Mouse (Mus musculus) embryonic stem cell, embryonic (primary cell): ENCODE measurements around the gene Plk5.

Experiments
- CTCF ChIA-PET, 4 experiments: fragments of 300-600 bp in 2 of 4; fragments of 350-600 bp in 2 of 4; sonication (Branson Sonifier 250); formaldehyde crosslinking; loops; one replicate each; lab custom pipeline; 2022; ENCODE audit warnings: inconsistent platforms in 2 of 4; lab: Charles Lee
- POLR2A ChIA-PET, 4 experiments: fragments of 300-600 bp in 2 of 4; fragments of 350-600 bp in 2 of 4; sonication (Branson Sonifier 250); formaldehyde crosslinking; loops; one replicate each; lab custom pipeline; 2022; ENCODE audit warnings: antibody characterized with exemption in 4 of 4, inconsistent platforms in 1 of 4; lab: Charles Lee

Gene Plk5

GRCm38 (mm10) chr10:80398174-80398535, 41.9 kb downstream of the Plk5 start:
- CTCF ChIA-PET: interaction anchor here in 2 of 4 experiments (0.7 to 5.6 kb wide), 4 partner anchors 15 to 111 kb away, joined by 3 to 67 read pairs (median 8); no protein-coding TSS in a partner anchor
- POLR2A ChIA-PET: interaction anchor here in 3 of 4 experiments (0.5 to 7.2 kb wide), 28 partner anchors 8 to 954 kb away, joined by 3 to 87 read pairs (median 7); partner anchors contain the start of genes Mex3d (in 2 of the 3), Rps15 (in 2 of the 3), Uqcr11 (in 2 of the 3) and Abhd17a (in 1 of the 3)

GRCm38 (mm10) chr10:80398719-80399190, 42.5 kb downstream of the Plk5 start:
- POLR2A ChIA-PET: interaction anchor here (0.6 to 7.2 kb wide), 100 partner anchors 8 to 778 kb away, joined by 3 to 87 read pairs (median 4); partner anchors contain the start of genes Atp8b3 (in 3 of the 4), Apc2 (in 2 of the 4), Csnk1g2 (in 2 of the 4) and Dazap1 (in 2 of the 4)
- CTCF ChIA-PET: interaction anchor here in 2 of 4 experiments (0.5 to 5.6 kb wide), 24 partner anchors 16 to 1018 kb away, joined by 3 to 67 read pairs (median 3); partner anchors contain the start of genes Atp8b3 (in 1 of the 2) and Mum1 (in 1 of the 2)

GRCm38 (mm10) chr10:80399191-80399972, 43.1 kb downstream of the Plk5 start, which contains the start of gene Mbd3:
Mbd3 (minus strand) TSS chr10:80399550.
- CTCF ChIA-PET: interaction anchor here in 3 of 4 experiments (0.5 to 5.6 kb wide), 30 partner anchors 17 to 1018 kb away, joined by 3 to 67 read pairs (median 3); partner anchors contain the start of genes Atp8b3 (in 1 of the 3) and Mum1 (in 1 of the 3)
- POLR2A ChIA-PET: interaction anchor here (0.5 to 7.2 kb wide), 119 partner anchors 8 to 777 kb away, joined by 3 to 87 read pairs (median 4); partner anchors contain the start of genes Apc2 (in 3 of the 4), Atp8b3 (in 3 of the 4), Csnk1g2 (in 3 of the 4) and Pcsk4 (in 3 of the 4)

- POLR2A ChIA-PET: interaction anchor here (0.6 to 7.2 kb wide), 107 partner anchors 8 to 546 kb away, joined by 3 to 87 read pairs (median 4); partner anchors contain the start of genes Apc2 (in 3 of the 4), Atp8b3 (in 3 of the 4), Csnk1g2 (in 3 of the 4) and Pcsk4 (in 3 of the 4)
These were observed 43.9 kb downstream of the Plk5 start for GRCm38 (mm10) chr10:80399973-80400703.

GRCm38 (mm10) chr10:80400704-80401161, 44.5 kb downstream of the Plk5 start:
- CTCF ChIA-PET: interaction anchor here (0.5 to 5.6 kb wide), 15 partner anchors 8 to 169 kb away, joined by 3 to 67 read pairs (median 3); no protein-coding TSS in a partner anchor

More at GRCm38 (mm10) chr10:80399973-80400703, 43.9 kb downstream of the Plk5 start:
- CTCF ChIA-PET: interaction anchor here in 3 of 4 experiments (0.7 to 5.6 kb wide), 23 partner anchors 9 to 528 kb away, joined by 3 to 67 read pairs (median 4); partner anchors contain the start of gene Atp8b3 (in 1 of the 3)

GRCm38 (mm10) chr10:80403044-80403692, 46.9 kb downstream of the Plk5 start:
- ChIA-PET POLR2A (interaction anchor here in 3 of 4 experiments (0.5 to 3.8 kb wide), 38 partner anchors 9 to 702 kb away, joined by 3 to 23 read pairs (median 4); partner anchors contain the start of genes Abhd17a (in 1 of the 3), Arid3a (in 1 of the 3), Atp8b3 (in 1 of the 3) and Gadd45b (in 1 of the 3)), CTCF (interaction anchor here (0.5 to 5.6 kb wide), 74 partner anchors 9 to 549 kb away, joined by 3 to 67 read pairs (median 4); partner anchors contain the start of genes Pcsk4 (in 3 of the 4), Reep6 (in 2 of the 4), Rexo1 (in 2 of the 4) and Abhd17a (in 1 of the 4))

More at GRCm38 (mm10) chr10:80400704-80401161, 44.5 kb downstream of the Plk5 start:
- POLR2A ChIA-PET: interaction anchor here (0.6 to 7.2 kb wide), 41 partner anchors 9 to 547 kb away, joined by 3 to 87 read pairs (median 5); partner anchors contain the start of genes Csnk1g2 (in 3 of the 4), Mex3d (in 2 of the 4), Abhd17a (in 1 of the 4) and Mknk2 (in 1 of the 4)

GRCm38 (mm10) chr10:80405481-80406173, 49.4 kb downstream of the Plk5 start:
- ChIA-PET POLR2A (interaction anchor here in 2 of 4 experiments (0.6 to 6.2 kb wide), 17 partner anchors 8 to 302 kb away, joined by 3 to 33 read pairs (median 3); partner anchors contain the start of genes Abhd17a (in 1 of the 2), Atp8b3 (in 1 of the 2) and Rps15 (in 1 of the 2)), CTCF (interaction anchor here in 3 of 4 experiments (0.6 to 3.6 kb wide), 7 partner anchors 20 to 172 kb away, joined by 3 to 22 read pairs (median 6); partner anchors contain the start of gene Gamt (in 1 of the 3))

- POLR2A ChIA-PET: interaction anchor here (0.6 to 6.2 kb wide), 21 partner anchors 9 to 523 kb away, joined by 3 to 33 read pairs (median 3); partner anchors contain the start of genes Abhd17a (in 1 of the 4), Atp8b3 (in 1 of the 4), Gadd45b (in 1 of the 4) and Rexo1 (in 1 of the 4)
- CTCF ChIA-PET: interaction anchor here in 3 of 4 experiments (0.9 to 1.7 kb wide), 5 partner anchors 31 to 171 kb away, joined by 3 to 7 read pairs (median 3); no protein-coding TSS in a partner anchor
These were observed 50.6 kb downstream of the Plk5 start, which contains the start of gene Uqcr11 for GRCm38 (mm10) chr10:80406684-80407501. Uqcr11 (minus strand) TSS chr10:80406830.

GRCm38 (mm10) chr10:80407924-80408323, 51.7 kb downstream of the Plk5 start:
- CTCF ChIA-PET: interaction anchor here in 1 of 4 experiments (0.5 kb wide), 1 partner anchor 197 kb away, joined by 3 read pairs; no protein-coding TSS in a partner anchor
- POLR2A ChIA-PET: interaction anchor here in 2 of 4 experiments (0.7 to 6.2 kb wide), 10 partner anchors 8 to 240 kb away, joined by 3 to 33 read pairs (median 5); partner anchors contain the start of gene Mbd3 (in 2 of the 2)

- CTCF ChIA-PET: interaction anchor here (0.5 to 3.1 kb wide), 6 partner anchors 9 to 149 kb away, joined by 3 to 10 read pairs (median 3); no protein-coding TSS in a partner anchor
- POLR2A ChIA-PET: interaction anchor here in 2 of 4 experiments (1.3 to 2.7 kb wide), 5 partner anchors 9 to 13 kb away, joined by 3 to 10 read pairs (median 9); partner anchors contain the start of gene Mbd3 (in 1 of the 2)
These were observed 56.6 kb downstream of the Plk5 start for GRCm38 (mm10) chr10:80412656-80413541.
